Mouse (Mus musculus) left cerebral cortex, postnatal 36 days (tissue): ENCODE data around the gene Mamdc2. TPM values are rescaled to one million over a fixed set of nuclear protein-coding genes. Genes with fewer than 3 reads are reported as not detected.

Experiments
- DNase-seq, 2 experiments: peaks; one replicate each; pipeline ENCODE4 v3.0.0; 2021 to 2022; ENCODE audit warnings: low spot score in 2 of 2, mixed read lengths in 1 of 2
- intact Hi-C: fragments of 180-260 bp; cut with DNase I; formaldehyde crosslinking; loops from one replicate; pipeline ENCODE4 v1.15.1; 2025
- total RNA-seq, 2 experiments: library from RNA; stranded (reverse); gene quantifications; 2 replicates each; pipeline ENCODE4 v1.2.3; 2021

Gene Mamdc2
- total RNA-seq, 2 experiments from 2014 or later = 0.93 to 0.99 TPM

DNA sequence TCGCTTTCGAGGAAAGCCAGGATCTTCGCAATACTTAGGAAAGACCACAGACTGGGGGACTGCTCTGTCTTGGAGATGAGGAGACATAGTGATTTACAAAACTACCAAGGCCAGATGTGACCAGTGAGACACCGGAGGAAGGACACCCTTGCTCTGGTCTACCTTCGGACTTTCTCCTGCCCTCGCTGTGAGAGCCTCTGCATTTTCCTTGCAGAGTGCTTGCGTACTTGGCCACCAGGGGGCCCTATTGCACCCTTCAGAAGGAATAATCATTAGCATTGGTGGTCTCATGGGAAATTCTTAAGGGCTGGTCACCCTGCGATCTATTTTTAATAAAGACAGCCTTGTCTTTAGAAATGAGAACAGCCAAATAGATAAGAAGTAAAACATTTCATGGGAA, 75.0 kb downstream of the Mamdc2 start:
- intact Hi-C loops = loop anchor here (2.0 kb wide), 1 partner anchor 150 kb away; no protein-coding TSS in a partner anchor
- DNase-seq = peak; percentile 47 to 65

DNA sequence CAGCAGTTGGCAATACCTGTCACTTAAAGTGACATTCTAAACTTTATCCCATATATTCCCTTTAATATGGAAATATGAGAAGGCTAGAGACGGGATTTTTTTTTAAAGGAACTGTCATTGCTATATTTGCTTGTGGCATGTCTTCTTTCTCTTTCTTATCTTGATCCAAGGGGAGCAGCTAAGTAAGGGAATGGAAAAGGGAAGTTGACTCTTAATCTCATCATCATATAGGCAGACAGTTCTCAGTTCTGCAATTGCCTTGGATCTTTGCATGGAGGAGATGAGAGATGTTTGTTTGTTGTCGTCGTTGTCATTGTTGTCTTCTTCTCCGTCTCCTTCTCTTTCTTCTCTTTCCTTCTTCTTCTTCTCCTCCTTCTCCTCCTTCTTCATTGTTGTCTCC, 79.0 kb downstream of the Mamdc2 start:
- intact Hi-C loops = no loop called here

DNA sequence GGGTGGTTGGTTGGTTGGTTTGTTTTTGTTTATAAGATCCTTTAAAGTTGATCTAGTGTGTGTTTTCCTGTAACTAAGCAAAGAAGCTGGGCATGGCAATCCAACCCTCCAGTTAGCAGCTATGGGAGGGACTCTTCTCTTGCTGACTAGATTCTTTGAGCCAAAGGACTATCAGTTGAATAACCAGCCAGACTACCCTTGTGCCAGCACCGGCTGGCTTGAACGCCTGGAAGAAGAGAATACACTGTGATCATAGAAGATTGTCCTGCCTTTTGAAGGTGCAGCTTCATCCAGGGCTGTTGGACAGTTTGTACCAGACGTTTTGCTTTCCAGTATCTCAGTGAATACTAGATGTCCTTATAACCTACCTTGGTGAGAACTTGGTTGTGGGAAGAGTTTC, 86.2 kb downstream of the Mamdc2 start:
- no peak for DNase-seq
- intact Hi-C loops = no loop called here

More for the DNA sequence above, 79.0 kb downstream of the Mamdc2 start:
- DNase-seq = no peak

DNA sequence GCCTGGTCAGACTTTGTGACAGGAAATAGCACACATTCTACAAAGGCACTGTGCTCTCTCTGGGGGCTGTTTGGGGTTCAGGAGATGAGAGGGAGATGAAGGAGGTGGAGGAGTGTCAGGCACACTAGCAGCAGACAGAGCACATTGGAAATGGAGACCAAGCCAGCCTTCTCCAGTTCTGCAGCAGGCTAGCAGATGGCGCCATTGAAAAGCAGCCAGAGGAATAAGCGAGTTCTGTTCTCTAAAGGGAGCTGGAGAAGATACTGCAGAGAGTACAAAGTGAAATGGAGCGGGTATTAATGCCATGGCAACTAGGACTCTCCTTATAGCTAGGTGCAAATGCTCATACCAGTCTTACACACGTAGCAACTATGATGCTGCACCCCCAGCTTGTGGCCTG, 87.1 kb downstream of the Mamdc2 start:
- intact Hi-C loops = no loop called here
- DNase-seq = peak; percentile 79

DNA sequence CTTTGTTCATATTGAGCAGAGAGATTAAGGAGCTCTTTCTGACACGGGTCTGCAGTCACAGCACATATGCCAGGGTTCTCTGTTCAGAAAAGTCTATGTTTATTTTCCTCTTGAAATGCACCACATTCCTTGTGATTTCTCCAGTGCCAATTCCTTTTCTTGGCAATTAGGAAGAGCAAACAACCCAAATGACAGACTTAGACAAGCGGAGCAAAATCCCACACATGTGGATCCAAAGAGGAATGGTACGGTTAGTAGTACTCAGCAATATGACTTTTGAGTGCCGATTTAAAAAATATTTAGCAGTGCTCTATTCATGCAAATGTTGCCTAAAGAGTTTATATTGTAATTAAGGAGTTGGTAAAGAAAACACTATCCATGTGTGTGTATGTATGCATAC, 87.7 kb downstream of the Mamdc2 start:
- intact Hi-C loops = no loop called here
- no peak for DNase-seq

DNA sequence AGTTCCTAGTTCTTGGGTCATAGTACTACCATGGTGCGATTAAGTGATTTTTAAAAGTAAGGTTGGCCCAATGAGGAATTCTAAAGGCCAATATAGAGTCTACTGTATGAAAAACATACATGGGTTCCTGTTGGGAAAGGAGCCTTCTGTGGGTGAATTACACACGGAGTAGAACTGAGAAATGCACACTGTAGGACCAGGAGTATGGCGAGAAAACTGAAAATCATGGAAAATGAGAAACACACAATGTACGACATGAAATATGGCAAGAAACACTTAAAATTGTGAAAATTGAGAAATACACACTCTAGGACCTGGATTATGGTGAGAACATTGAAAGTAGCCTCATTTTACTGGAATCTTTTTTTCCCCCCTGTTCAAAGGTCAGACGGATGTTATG, 91.0 kb downstream of the Mamdc2 start:
- intact Hi-C loops = no loop called here
- DNase-seq = no peak

DNA sequence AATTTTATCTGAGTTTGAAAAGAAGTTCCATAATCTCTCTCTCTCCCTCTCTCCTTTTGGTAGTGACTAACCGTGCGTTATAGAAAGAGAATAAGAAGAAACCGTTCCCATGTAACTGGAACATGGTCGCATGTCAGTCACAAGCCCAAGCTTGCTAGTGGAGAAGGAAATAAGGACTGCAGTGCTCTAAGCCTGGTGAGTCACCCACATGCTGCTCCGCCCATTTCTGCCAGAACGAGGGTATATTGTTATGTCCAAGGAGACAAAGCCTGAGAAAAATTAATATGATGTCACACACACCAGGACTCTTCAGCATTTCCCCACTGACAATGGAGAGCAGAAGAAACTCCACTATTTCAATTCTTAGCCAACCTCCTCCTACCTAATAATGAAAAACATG, 93.5 kb downstream of the Mamdc2 start:
- intact Hi-C loops = no loop called here
- DNase-seq = no peak

DNA sequence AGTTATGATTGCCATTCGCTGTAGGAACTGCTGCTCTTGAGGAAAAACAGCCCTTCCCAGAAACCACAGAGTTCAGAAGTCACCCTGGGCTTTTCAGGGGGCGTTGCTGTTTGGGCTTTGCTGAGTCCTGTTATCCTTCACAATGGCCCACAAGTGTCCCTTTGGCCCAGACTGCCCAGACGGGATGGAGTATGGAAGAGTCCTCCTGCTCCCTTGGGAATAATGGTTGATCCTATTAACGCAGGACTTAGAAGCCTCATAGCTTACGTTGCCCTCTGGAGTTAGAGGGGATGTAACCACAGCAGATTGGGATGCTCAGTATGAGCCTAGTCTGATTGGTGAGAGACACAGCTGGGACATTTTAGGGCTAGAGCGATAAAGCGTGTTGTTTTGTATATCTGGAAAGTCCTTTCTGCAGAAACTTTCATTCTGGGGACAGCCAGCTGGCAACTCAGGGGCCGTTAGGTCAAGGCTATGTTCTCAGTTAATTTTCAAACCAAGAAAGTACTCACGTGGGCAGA, 94.3 kb downstream of the Mamdc2 start:
- DNase-seq = no peak
- intact Hi-C loops = no loop called here

DNA sequence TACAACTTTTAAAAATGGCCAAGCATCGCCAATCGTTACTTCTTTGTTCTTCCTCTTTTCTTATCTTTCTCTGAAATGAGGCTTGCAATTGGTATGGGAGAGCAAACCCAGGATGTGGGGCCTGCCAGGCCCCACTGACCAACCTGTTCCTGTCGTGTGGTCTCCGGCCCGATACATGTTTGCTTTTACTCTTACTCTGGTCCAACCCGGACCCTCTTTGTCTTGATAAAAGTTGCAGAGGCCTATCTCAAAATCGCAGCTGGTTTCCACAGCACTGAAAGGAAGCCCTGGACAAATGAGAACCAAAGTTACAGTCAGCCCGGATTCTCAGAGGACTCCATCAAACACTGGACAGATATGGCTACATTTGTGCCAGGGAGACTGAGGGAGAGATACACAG, 95.1 kb downstream of the Mamdc2 start:
- intact Hi-C loops = no loop called here
- DNase-seq = no peak

DNA sequence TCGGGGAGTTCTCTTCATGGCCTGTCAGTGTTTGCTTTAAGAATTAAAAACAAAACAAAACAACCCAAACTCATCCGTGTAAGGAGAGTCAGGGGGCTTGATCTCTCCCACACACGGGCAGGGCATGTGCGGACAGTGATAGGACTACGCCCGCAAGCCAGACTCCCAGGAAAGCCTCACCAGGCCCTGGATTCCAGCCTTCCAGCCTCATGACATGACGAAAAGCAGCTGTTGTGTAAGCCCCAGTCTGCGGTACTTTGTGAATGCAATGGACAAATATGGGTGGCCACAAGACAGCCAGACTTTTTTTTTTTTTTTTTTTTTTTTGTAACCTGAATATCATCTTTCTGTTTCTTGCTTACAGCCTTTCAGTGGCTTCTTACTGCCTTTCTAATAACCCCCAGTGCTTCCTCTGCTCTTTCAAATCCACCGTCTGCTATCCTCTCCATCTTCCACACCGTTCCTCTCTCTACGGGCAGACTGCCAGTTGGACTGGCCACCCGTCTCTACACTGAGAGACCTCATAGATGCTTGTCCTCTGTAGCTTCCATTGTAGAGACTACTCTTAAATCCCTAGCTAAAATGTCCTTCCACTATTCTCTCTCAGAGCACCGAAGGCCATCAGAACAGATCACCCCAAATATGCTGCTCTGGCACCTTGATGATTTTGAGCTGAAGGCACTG, 96.3 kb downstream of the Mamdc2 start:
- DNase-seq = no peak
- intact Hi-C loops = no loop called here

DNA sequence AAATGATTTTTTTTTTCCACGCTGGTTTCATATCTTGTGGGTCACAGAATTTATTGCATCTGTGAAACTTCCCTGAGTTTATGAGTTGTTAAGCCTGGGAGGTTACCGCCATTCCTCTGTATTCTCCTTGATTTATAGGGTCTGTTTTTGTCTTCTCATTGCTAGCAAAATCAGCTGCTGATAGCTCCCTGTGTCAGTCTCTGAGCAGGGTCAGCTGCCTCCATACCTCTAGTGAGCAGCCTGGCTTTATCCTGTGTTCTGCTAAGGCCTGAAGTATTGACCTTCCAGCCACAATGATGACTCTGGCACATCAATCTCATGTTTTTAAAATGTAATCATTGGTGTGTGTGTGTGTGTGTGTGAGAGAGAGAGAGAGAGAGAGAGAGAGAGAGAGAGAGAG, 98.3 kb downstream of the Mamdc2 start:
- no peak for DNase-seq
- intact Hi-C loops = no loop called here

DNA sequence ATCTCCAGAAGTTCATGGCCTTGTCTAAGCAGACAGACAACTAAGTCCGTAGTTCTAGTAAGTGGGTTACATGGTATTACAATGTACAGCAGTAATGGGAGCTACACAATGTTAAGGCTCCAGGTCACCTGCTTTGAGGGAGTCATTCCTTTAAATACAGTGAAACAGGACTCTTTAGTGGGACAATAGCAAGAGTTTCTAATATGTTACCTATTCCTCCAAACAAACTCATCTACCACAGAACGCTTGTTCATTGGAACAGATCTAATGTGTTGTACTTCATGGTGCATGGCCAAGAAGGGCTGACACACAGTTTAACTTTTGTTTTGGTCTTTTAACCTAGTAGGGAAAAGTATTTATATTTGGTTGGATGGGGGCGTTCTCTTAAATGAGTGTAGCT, 105.5 kb downstream of the Mamdc2 start:
- intact Hi-C loops = no loop called here
- no peak for DNase-seq

DNA sequence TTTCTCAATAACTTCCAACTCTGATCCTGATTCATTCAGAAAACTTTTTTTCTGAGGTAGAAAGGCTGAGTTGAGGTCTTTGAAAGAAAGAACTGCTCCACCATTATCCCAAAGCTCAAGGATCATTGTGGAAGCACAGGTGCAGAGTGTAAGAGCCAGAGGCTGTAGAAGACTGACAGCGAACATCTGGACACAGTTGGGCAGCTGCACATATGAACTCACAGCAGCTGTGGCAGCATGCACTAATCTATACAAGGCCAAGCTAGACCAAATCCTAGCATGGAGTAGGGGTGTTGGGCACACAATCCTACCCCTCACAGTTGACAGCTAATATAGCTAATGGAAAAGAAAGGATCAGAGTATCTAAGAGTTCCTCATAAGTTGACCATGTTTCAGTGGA, 115.4 kb downstream of the Mamdc2 start:
- no peak for DNase-seq
- intact Hi-C loops = no loop called here

DNA sequence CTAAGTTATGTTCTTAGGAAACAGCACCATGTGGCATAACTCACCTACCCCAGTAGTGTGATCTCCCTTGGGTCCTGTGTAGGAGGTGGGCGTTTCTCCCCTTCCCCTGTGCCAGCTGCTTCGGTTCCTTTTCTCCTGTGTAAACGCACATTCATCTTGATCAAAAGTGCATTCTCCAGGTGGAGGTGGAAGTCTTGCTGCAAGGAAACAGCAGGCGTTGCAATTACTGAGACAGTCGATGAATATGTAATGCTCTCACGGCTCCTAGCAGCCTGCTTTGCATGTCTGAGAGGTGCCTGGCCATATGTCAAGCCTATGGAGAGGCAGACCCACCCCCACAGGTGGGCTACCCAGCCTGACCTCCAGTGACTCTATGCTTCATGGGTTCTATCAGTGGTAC, 117.4 kb downstream of the Mamdc2 start:
- DNase-seq = peak in 1 of 2 experiments; percentile 26
- intact Hi-C loops = no loop called here

DNA sequence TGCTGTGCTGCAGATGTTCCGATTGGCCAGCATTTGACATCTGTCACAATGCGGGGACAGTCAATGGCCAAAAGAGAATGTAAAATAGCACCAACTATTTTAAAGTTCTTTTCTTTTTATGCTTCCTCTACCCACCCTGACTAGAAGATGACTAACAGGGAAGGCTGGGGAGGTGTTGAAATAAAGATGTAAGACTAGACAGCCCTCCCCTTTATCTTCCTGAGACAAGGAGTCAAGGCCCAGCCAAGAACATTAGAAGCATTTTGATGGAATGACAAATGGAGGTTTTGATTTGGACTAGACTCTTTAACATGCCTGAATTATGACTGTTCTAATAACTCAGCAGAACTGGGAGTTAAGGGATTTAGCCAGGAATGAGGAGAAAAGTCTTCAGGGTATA, 118.9 kb downstream of the Mamdc2 start:
- no peak for DNase-seq
- intact Hi-C loops = no loop called here

DNA sequence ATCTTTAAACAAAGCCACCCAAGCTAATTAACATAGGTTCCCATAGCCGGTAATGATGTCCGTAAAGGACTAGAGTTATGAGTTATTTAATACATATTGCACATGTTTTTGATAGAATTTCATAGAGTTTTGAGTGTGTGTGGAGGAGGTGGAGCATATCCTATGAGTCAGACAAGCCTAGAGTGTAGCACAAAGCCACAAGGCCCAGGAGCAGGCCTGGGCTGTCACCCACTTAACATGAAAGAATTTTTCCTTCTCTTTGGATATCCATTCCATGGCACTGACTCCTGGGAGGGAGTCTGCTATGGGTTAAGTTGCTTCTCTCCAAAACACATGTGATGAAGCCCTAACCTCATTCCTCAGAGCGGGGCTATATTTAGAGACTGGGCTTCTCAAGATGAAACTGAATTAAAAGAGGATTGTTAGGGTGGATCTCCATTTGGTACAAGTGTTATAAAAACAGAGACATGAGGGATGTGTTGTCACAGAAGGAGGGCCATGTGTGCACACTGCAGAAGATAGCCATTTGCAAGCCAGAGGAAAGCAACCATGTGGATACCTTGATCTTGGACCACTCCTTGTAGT, 121.1 kb downstream of the Mamdc2 start:
- DNase-seq = no peak
- intact Hi-C loops = no loop called here

DNA sequence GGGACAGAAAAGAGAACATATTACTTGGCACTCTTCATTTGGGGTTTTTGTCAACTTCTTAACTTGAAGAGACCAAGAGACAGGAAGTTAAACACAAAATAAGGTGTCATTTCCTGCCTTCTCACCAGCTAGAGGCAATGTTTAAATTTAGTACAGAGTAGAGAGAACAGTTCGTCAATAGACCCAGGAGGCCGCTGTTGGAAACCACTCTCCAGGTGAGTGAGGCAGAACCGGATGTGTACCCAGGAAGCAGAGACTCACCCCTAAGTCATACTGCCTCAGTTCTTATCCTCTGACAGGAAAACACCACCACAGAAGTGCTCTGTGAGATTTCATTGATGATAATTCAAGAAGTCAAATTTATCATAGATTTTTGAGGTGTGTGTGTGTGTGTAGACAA, 125.1 kb downstream of the Mamdc2 start:
- intact Hi-C loops = no loop called here
- DNase-seq = no peak

DNA sequence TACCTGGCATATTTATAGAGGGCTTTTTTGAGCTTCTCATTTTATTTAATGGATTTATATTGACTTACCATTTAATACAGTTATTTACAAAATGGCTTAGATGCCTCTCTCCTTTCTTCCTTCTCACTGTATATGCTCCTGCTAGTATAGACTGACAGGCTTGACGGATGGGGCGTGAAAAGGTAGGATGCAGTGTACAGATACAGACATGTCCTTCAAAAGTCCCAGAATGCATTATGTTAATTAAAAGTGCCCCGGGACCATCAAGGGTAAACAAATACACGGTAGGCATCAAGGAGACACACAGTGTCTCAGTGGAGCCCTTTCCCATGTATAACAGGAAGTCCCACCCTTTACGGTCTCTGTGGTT, 130.3 kb downstream of the Mamdc2 start:
- intact Hi-C loops = no loop called here
- DNase-seq = no peak

DNA sequence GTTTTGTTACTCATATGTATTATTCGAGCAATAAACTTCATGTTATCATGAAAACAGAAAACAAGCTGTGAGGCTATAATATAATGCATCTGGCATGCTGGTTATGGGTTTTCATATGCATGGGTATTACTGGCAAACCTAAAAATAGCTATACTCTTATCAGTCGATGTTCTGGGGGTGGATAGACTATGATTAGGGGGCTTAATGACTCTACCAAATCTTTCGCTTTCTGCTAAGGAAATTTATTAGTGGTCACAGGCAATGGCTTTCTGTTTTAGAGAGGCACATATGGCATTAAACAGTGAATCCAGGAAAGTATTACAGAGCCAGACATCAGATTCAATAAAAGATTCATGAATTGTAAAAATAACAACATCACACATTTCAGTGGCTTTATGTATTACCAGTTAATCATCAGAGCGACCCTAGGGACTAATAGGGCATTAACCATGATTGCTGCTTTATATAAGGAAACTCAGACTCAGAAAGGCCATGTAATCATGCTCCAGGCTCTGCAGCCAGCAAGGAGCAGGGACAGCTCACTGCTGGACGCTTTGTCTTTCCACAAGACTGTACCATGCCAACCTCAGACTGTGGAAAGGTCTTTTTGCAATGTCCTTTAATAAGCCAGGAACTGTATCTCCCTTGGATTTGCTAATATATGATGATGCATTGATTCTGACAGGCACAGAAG, 130.8 kb downstream of the Mamdc2 start:
- no peak for DNase-seq
- intact Hi-C loops = no loop called here

DNA sequence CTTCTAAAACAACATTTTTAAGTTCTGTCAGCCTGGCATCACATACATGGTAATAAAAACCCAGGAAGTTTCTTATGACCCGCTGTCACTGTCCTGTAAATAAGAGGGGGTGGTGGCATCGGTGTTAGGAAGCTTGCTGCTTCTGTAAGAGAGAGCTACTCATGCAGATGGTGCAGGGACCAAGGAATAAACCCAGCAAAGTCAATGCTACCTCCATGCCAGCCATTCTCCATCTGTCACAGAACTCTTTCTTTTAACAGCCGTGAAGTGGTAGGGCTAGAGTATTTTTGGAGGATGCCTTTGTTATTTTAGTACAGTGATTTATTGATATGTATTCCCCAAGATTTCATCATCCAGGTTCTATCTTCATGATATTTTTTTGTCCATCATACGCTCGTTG, 131.4 kb downstream of the Mamdc2 start:
- intact Hi-C loops = no loop called here
- no peak for DNase-seq

DNA sequence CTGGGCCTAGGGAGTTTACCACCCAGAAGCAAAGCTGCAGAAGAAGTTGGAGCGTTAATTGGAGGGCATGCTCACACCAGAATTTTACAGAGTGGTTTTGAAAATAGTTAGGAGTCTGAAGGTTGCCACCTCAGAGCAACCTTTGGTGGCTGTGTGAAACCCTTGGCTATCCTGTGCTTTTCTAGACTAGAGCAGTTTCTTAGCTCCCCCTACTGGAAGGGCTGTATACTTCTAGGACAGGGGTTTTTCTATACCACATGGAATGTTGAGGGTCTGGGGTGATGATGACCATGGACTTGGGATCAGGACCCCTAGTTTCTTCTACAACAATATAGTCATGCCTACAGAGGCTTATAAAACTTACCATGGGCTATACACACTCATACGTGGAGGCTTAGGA, 138.3 kb downstream of the Mamdc2 start:
- intact Hi-C loops = no loop called here
- DNase-seq = no peak
